Mouse (Mus musculus) liver, adult 2 months (tissue): ENCODE data around the gene Ino80b. TPM values are rescaled to one million over a fixed set of nuclear protein-coding genes. Genes with fewer than 3 reads are reported as not detected.
A peak's percentile ranks its signal among the peaks of the same experiment; 100 is the strongest.
"Not testable (repeated sequence)": the region's sequence is repeated elsewhere in the genome, so short reads cannot be mapped to it uniquely, and the experiment has no call there.

Experiments used
- DNase-seq: peaks from one replicate; pipeline ENCODE4 v3.0.0-alpha.2; 2011; ENCODE audit warnings: low read depth, low spot score; ENCODE audit errors: extremely low read depth
- H3K27ac ChIP-seq: fragments of 200-500 bp; replicated peaks from 2 replicates; pipeline ENCODE4 v1.5.1; 2012; ENCODE audit warnings: low read depth, mild to moderate bottlenecking, control low read depth, inconsistent platforms, low read length; ENCODE audit not compliant: insufficient read depth
- H3K27me3 ChIP-seq: fragments of 200-500 bp; 2 replicates; pipeline ENCODE4 v1.6.1; 2012; ENCODE audit warnings: mild to moderate bottlenecking, moderate library complexity, low read length, inconsistent platforms; ENCODE audit not compliant: control insufficient read depth, insufficient read depth
- H3K36me3 ChIP-seq: fragments of 200-500 bp; 2 replicates; pipeline ENCODE4 v1.6.1; 2012; ENCODE audit warnings: low read length, inconsistent platforms; ENCODE audit not compliant: control insufficient read depth, insufficient read depth
- H3K4me1 ChIP-seq: fragments of 200-500 bp; 2 replicates; pipeline ENCODE4 v1.6.1; 2011; ENCODE audit warnings: low read length; ENCODE audit not compliant: control insufficient read depth, insufficient read depth
- H3K4me3 ChIP-seq: fragments of 200-500 bp; 2 replicates; pipeline ENCODE4 v1.5.1; 2011; ENCODE audit warnings: low read depth, mild to moderate bottlenecking, control low read depth, low read length, moderate library complexity; ENCODE audit not compliant: insufficient read depth
- H3K79me2 ChIP-seq: fragments of 200-500 bp; 2 replicates; pipeline ENCODE4 v1.6.1; 2012; ENCODE audit warnings: inconsistent platforms, mild to moderate bottlenecking, low read length, moderate library complexity; ENCODE audit not compliant: control insufficient read depth, insufficient read depth
- H3K9ac ChIP-seq: fragments of 200-500 bp; 2 replicates; pipeline ENCODE4 v1.6.1; 2012; ENCODE audit warnings: low read depth, mild to moderate bottlenecking, control low read depth, inconsistent platforms, low read length
- CTCF ChIP-seq: fragments of 200-500 bp; IDR thresholded peaks from 2 replicates; pipeline ENCODE4 v1.5.1; 2011; ENCODE audit warnings: low read depth, low read length, control low read depth
- POLR2A ChIP-seq: fragments of 200-500 bp; IDR thresholded peaks from 2 replicates; pipeline ENCODE4 v1.6.1; 2011; ENCODE audit warnings: low read length, control low read depth; ENCODE audit not compliant: insufficient read depth; ENCODE audit errors: extremely low read depth
- WGBS: fragments of 180-500 bp; shearing (Covaris S2); methylation state at CpG from one replicate; pipeline ENCODE4 v1.1.7; 2018; 5-methylcytosine and 5-hydroxymethylcytosine counted together
- polyA plus RNA-seq: library from polyadenylated mRNA; depleted of rRNA; stranded (reverse); fragments of >200 nt; gene quantifications from 2 replicates; pipeline ENCODE4 v1.2.3, GENCODE M21; 2012
- total RNA-seq: library from RNA; depleted of rRNA; stranded (reverse); fragments of >200 nt; gene quantifications from 2 replicates; pipeline ENCODE4 v1.2.3, GENCODE M21; 2014

The Ino80b gene
- total and polyA plus RNA-seq, 2 experiments: 10.3 to 23.8 TPM

- H3K4me1 ChIP-seq: peaks cover 5% of the 10 kb centered on the region; the same call in 1 of the 2 replicates
- H3K4me3 ChIP-seq: peak overlapping the region; percentile 48
- H3K9ac ChIP-seq: peak overlapping the region; percentile 63
- TF ChIP-seq POLR2A: no peak
- 2% methylated on average over 6 of the region's 6 CpGs for WGBS
- H3K79me2 ChIP-seq: peaks cover 17% of the 10 kb centered on the region; the same call in 1 of the 2 replicates
- DNase-seq: peak; percentile 58
- no peaks in the 10 kb centered on the region for H3K27me3 ChIP-seq
- H3K27ac ChIP-seq: peak overlapping the region; percentile 42
- H3K36me3 ChIP-seq: no peaks in the 10 kb centered on the region
These were observed 39.9 kb upstream of the Ino80b start for GRCm38 (mm10) chr6:83165026-83165606.

GRCm38 (mm10) chr6:83162701-83163100 is 37.5 kb upstream of the Ino80b start:
- Histone ChIP-seq H3K4me1 (peaks cover 5% of the 10 kb centered on the region; the same call in 1 of the 2 replicates), H3K27me3 (no peaks in the 10 kb centered on the region), H3K36me3 (no peaks in the 10 kb centered on the region), H3K79me2 (peaks cover 6% of the 10 kb centered on the region; the same call in 1 of the 2 replicates), H3K9ac (peak overlapping the region; percentile 84; the same call in 1 of the 2 replicates), H3K4me3 (peak overlapping the region; percentile 44), H3K27ac (peak overlapping the region; percentile 68)
- TF ChIP-seq CTCF (peak; percentile 60), POLR2A (no peak)
- DNase-seq: peak; percentile 74
- 1% methylated on average over 8 of the region's 8 CpGs for WGBS

GRCm38 (mm10) chr6:83161921-83162641 is 36.9 kb upstream of the Ino80b start:
- peak; percentile 72 for DNase-seq

DNA sequence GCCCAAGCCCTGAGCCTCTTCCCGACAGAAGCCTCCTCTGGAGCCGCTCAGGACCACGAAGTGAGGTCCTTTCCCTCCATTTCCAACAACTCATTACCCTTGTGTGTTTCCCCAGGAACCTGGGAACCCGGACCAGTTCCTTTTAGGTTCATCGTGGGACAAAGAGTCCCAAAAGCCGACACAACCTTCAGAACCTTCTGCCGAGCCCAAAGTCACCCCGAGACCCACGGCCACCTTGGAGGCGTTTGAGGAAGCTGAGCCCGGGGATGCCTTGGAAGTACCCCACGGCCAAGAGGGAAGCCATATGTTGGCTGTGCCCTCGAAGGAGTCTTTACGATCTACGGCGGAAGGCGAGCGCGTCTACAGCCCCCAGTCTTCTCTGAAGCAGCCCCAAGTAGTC is 36.2 kb upstream of the Ino80b start:
- DNase-seq: no peak
- Histone ChIP-seq H3K36me3 (no peaks in the 10 kb centered on the region), H3K79me2 (peaks cover 6% of the 10 kb centered on the region; the same call in 1 of the 2 replicates), H3K4me1 (peaks cover 5% of the 10 kb centered on the region; the same call in 1 of the 2 replicates), H3K9ac (peak overlapping the region; percentile 84), H3K4me3 (peak overlapping the region; percentile 44; the same call in 1 of the 2 replicates), H3K27me3 (no peaks in the 10 kb centered on the region), H3K27ac (no peak overlapping the region)
- TF ChIP-seq POLR2A: no peak
- no peak for TF ChIP-seq CTCF
- WGBS: 43% methylated on average over 19 of the region's 19 CpGs

More at GRCm38 (mm10) chr6:83161921-83162641, 36.9 kb upstream of the Ino80b start:
- Histone ChIP-seq H3K9ac (peak overlapping the region; percentile 84), H3K79me2 (peaks cover 6% of the 10 kb centered on the region; the same call in 1 of the 2 replicates), H3K4me1 (peaks cover 5% of the 10 kb centered on the region; the same call in 1 of the 2 replicates), H3K4me3 (peak overlapping the region; percentile 44), H3K27ac (peak overlapping the region; percentile 68), H3K36me3 (no peaks in the 10 kb centered on the region), H3K27me3 (no peaks in the 10 kb centered on the region)
- WGBS: 1% methylated on average over 49 of the region's 49 CpGs
- TF ChIP-seq CTCF (peak; percentile 20; the same call in 1 of the 2 replicates), POLR2A (0 out of 2 replicates have a peak, but pooled peaks have one; percentile 52)

DNA sequence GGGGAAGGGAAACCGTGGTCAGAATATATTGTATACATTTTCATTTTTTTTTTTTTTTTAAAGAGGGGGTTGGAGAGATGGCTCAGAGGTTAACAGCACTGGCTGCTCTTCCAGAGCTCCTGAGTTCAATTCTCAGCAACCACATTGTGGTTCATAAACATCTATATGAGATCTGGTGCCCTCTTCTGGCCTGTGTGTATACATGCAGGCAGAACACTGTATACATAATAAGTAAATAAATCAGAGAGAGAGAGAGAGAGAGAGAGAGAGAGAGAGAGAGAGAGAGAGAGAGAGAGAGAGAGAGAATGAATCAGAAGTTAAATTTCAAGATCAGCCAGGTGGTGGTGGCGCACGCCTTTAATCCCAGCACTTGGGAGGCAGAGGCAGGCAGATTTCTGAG is 34.2 kb upstream of the Ino80b start:
- peak; percentile 50 for DNase-seq
- H3K4me1 ChIP-seq, H3K4me3 ChIP-seq, H3K9ac ChIP-seq, H3K27me3 ChIP-seq, H3K27ac ChIP-seq, H3K79me2 ChIP-seq, H3K36me3 ChIP-seq: not testable (repeated sequence)
- WGBS: 32% methylated on average over 3 of the region's 3 CpGs
- TF ChIP-seq CTCF: 0 out of 2 replicates have a peak, but pooled peaks have one; percentile 11
